Mouse (Mus musculus): Measurements from ENCODE around the gene Slc6a12. TPM values are rescaled to one million over a fixed set of nuclear protein-coding genes. Genes with fewer than 3 reads are reported as not detected.
A peak's percentile ranks its signal among the peaks of the same experiment; 100 is the strongest.

The Slc6a12 gene
- polyA plus RNA-seq, 1 experiment, result 1.9 TPM

DNA sequence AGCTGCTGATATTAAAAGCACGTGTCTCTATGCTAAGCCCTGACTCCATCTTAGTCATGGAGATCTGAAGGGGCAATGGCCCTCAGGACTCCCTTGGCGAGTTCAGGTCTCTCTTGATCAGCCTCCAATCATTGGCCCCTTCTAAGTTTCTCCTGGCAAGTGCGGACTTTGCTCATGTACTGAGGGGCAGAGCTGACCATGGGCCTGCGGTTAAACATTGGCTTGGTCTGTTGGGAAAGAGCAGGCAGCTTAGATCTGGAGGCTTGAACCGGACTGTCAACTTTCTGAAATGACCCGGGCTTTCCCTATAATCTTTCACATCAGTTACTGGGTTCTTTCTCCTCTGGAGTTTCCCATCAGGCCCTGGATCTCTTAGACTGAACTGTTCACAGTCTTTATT, 31.9 kb upstream of the Slc6a12 start:
- H3K36me3 ChIP-seq (ENCODE audit: control insufficient read depth, insufficient read depth, low read length), result no peaks in the 10 kb centered on the region
- TF ChIP-seq CTCF (IDR thresholded peaks at IDR 0.05; ENCODE audit: extremely low read depth, insufficient read depth, insufficient read length, insufficient replicate concordance) (no peak), POLR2A (IDR thresholded peaks at IDR 0.05; ENCODE audit: low read depth, low read length) (no peak)
- no peak overlapping the region for H3K4me3 ChIP-seq (ENCODE audit: extremely low read depth, insufficient read depth, insufficient read length)
- no peak overlapping the region for H3K27ac ChIP-seq (ENCODE audit: insufficient read depth, low read length)
- no peaks in the 10 kb centered on the region for H3K27me3 ChIP-seq (ENCODE audit: control insufficient read depth, insufficient read depth, low read length)
- 90% methylated on average over 6 of the region's 6 CpGs for WGBS
- DNase-seq (ENCODE audit: low read depth in 1 of 2, low spot score in 2 of 2), result no peak
- H3K4me1 ChIP-seq (ENCODE audit: control insufficient read depth, insufficient read depth, insufficient read length), result no peaks in the 10 kb centered on the region

DNA sequence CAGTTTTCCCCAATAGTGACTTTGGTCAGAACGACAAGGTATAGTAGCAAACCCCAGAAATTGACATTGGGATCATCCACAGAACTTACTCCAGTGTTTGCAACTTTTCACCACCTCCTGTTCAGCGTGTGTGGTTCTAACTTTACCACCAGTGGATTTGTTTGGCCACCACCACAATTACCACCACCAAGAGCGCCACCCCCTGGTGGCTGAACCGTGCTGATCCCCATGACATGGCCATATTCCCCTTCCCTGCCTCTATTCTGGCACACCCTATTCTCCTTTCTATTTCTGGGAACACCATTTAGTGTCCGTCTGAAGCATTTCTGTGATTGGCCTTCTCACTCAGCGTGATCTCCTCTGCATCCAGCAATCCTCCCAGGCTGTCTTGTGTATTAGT, 23.8 kb upstream of the Slc6a12 start:
- Histone ChIP-seq H3K4me1 (ENCODE audit: control insufficient read depth, insufficient read depth, insufficient read length) (no peaks in the 10 kb centered on the region), H3K4me3 (ENCODE audit: extremely low read depth, insufficient read depth, insufficient read length) (no peak overlapping the region), H3K27ac (ENCODE audit: insufficient read depth, low read length) (no peak overlapping the region), H3K36me3 (ENCODE audit: control insufficient read depth, insufficient read depth, low read length) (no peaks in the 10 kb centered on the region), H3K27me3 (ENCODE audit: control insufficient read depth, insufficient read depth, low read length) (no peaks in the 10 kb centered on the region; the same call in 1 of the 2 replicates)
- peak; percentile 22; the same call in 1 of the 2 replicates for TF ChIP-seq CTCF (IDR thresholded peaks at IDR 0.05; ENCODE audit: extremely low read depth, insufficient read depth, insufficient read length, insufficient replicate concordance)
- TF ChIP-seq POLR2A (IDR thresholded peaks at IDR 0.05; ENCODE audit: low read depth, low read length), result no peak
- WGBS, result 68% methylated on average over 6 of the region's 6 CpGs
- DNase-seq (ENCODE audit: low read depth in 1 of 2, low spot score in 2 of 2), result no peak

GRCm38 (mm10) chr6:121322381-121323110, 20.3 kb upstream of the Slc6a12 start:
- no peak for DNase-seq (ENCODE audit: low read depth in 1 of 2, low spot score in 2 of 2)
- 87% methylated on average over 9 of the region's 9 CpGs for WGBS

DNA sequence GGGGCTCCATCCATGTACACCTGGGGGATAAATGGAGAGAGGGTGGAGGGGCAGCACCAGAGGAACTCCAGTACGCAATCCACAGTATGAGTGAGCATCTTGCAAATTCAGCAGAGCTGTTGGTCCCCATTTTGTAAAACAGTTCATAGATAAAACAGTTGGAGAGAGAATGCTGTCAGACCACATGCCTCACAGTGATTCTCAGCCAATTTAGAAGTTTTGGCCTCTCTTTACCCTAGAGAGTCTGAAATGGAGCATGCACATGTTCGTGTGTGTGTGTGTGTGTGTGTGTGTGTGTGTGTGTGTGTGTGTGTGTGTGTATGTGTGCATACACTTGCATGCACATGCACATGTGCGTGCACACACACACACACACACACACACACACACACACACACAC, 17.6 kb upstream of the Slc6a12 start:
- Histone ChIP-seq H3K36me3 (ENCODE audit: control insufficient read depth, insufficient read depth, low read length) (no peaks in the 10 kb centered on the region), H3K4me3 (ENCODE audit: extremely low read depth, insufficient read depth, insufficient read length) (no peak overlapping the region), H3K4me1 (ENCODE audit: control insufficient read depth, insufficient read depth, insufficient read length) (no peaks in the 10 kb centered on the region), H3K27ac (ENCODE audit: insufficient read depth, low read length) (no peak overlapping the region), H3K27me3 (ENCODE audit: control insufficient read depth, insufficient read depth, low read length) (no peaks in the 10 kb centered on the region)
- 80% methylated on average over 3 of the region's 3 CpGs for WGBS
- no peak for DNase-seq (ENCODE audit: low read depth in 1 of 2, low spot score in 2 of 2)
- TF ChIP-seq POLR2A (IDR thresholded peaks at IDR 0.05; ENCODE audit: low read depth, low read length), result no peak
- no peak for TF ChIP-seq CTCF (IDR thresholded peaks at IDR 0.05; ENCODE audit: extremely low read depth, insufficient read depth, insufficient read length, insufficient replicate concordance)

More at GRCm38 (mm10) chr6:121322381-121323110, 20.3 kb upstream of the Slc6a12 start:
- Histone ChIP-seq H3K4me3 (ENCODE audit: extremely low read depth, insufficient read depth, insufficient read length) (no peak overlapping the region), H3K36me3 (ENCODE audit: control insufficient read depth, insufficient read depth, low read length) (no peaks in the 10 kb centered on the region), H3K27me3 (ENCODE audit: control insufficient read depth, insufficient read depth, low read length) (no peaks in the 10 kb centered on the region), H3K4me1 (ENCODE audit: control insufficient read depth, insufficient read depth, insufficient read length) (no peaks in the 10 kb centered on the region), H3K27ac (ENCODE audit: insufficient read depth, low read length) (no peak overlapping the region)
- no peak for TF ChIP-seq POLR2A (IDR thresholded peaks at IDR 0.05; ENCODE audit: low read depth, low read length)

DNA sequence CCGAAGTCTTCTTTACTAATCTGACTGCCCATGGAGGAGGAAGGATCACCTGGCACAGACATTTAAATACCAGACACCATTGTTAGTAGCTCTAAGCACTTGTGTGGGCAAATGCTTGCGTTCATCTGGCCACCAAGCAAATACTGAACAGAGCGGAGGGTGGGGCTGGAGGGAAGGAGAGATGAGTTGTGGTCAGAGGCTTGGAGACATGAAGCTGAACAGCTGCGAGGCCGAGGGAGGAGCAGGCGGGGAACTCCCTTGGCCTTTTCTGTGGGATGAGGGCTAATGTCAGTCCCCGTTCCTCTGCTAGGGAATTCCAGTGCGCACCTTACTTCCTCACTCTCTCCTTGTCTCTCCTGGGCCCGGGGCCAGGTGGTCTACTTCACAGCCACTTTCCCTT, 17.1 kb upstream of the Slc6a12 start:
- DNase-seq (ENCODE audit: low read depth in 1 of 2, low spot score in 2 of 2), result no peak
- no peak for TF ChIP-seq CTCF (IDR thresholded peaks at IDR 0.05; ENCODE audit: extremely low read depth, insufficient read depth, insufficient read length, insufficient replicate concordance)
- TF ChIP-seq POLR2A (IDR thresholded peaks at IDR 0.05; ENCODE audit: low read depth, low read length), result no peak
- Histone ChIP-seq H3K27me3 (ENCODE audit: control insufficient read depth, insufficient read depth, low read length) (no peaks in the 10 kb centered on the region), H3K4me3 (ENCODE audit: extremely low read depth, insufficient read depth, insufficient read length) (no peak overlapping the region), H3K4me1 (ENCODE audit: control insufficient read depth, insufficient read depth, insufficient read length) (no peaks in the 10 kb centered on the region), H3K36me3 (ENCODE audit: control insufficient read depth, insufficient read depth, low read length) (no peaks in the 10 kb centered on the region), H3K27ac (ENCODE audit: insufficient read depth, low read length) (no peak overlapping the region)
- 39% methylated on average over 9 of the region's 9 CpGs for WGBS

GRCm38 (mm10) chr6:121326486-121327069, 16.3 kb upstream of the Slc6a12 start:
- 46% methylated on average over 10 of the region's 10 CpGs for WGBS
- TF ChIP-seq POLR2A (IDR thresholded peaks at IDR 0.05; ENCODE audit: low read depth, low read length), result no peak
- no peak for TF ChIP-seq CTCF (IDR thresholded peaks at IDR 0.05; ENCODE audit: extremely low read depth, insufficient read depth, insufficient read length, insufficient replicate concordance)
- no peak for DNase-seq (ENCODE audit: low read depth in 1 of 2, low spot score in 2 of 2)
- H3K27me3 ChIP-seq (ENCODE audit: control insufficient read depth, insufficient read depth, low read length), result no peaks in the 10 kb centered on the region
- H3K4me3 ChIP-seq (ENCODE audit: extremely low read depth, insufficient read depth, insufficient read length), result no peak overlapping the region
- no peaks in the 10 kb centered on the region for H3K36me3 ChIP-seq (ENCODE audit: control insufficient read depth, insufficient read depth, low read length)
- H3K27ac ChIP-seq (ENCODE audit: insufficient read depth, low read length), result no peak overlapping the region
- no peaks in the 10 kb centered on the region for H3K4me1 ChIP-seq (ENCODE audit: control insufficient read depth, insufficient read depth, insufficient read length)

- Histone ChIP-seq H3K27ac (ENCODE audit: insufficient read depth, low read length) (no peak overlapping the region), H3K27me3 (ENCODE audit: control insufficient read depth, insufficient read depth, low read length) (no peaks in the 10 kb centered on the region), H3K36me3 (ENCODE audit: control insufficient read depth, insufficient read depth, low read length) (no peaks in the 10 kb centered on the region), H3K4me3 (ENCODE audit: extremely low read depth, insufficient read depth, insufficient read length) (no peak overlapping the region), H3K4me1 (ENCODE audit: control insufficient read depth, insufficient read depth, insufficient read length) (no peaks in the 10 kb centered on the region)
- TF ChIP-seq CTCF (IDR thresholded peaks at IDR 0.05; ENCODE audit: extremely low read depth, insufficient read depth, insufficient read length, insufficient replicate concordance) (no peak), POLR2A (IDR thresholded peaks at IDR 0.05; ENCODE audit: low read depth, low read length) (no peak)
- no peak for DNase-seq (ENCODE audit: low read depth in 1 of 2, low spot score in 2 of 2)
- 90% methylated on average over 9 of the region's 9 CpGs for WGBS
Measured at GRCm38 (mm10) chr6:121328417-121328884, 14.4 kb upstream of the Slc6a12 start.
